Mouse (Mus musculus) liver (tissue): ENCODE data around the gene Cldn10.
"Not testable (repeated sequence)": the region's sequence is repeated elsewhere in the genome, so short reads cannot be mapped to it uniquely, and the experiment has no call there.

Source experiments
- DNase-seq: peaks from one replicate; pipeline ENCODE4 v3.0.0-alpha.2; 2020; ENCODE audit warnings: mixed read lengths

Gene Cldn10

DNA sequence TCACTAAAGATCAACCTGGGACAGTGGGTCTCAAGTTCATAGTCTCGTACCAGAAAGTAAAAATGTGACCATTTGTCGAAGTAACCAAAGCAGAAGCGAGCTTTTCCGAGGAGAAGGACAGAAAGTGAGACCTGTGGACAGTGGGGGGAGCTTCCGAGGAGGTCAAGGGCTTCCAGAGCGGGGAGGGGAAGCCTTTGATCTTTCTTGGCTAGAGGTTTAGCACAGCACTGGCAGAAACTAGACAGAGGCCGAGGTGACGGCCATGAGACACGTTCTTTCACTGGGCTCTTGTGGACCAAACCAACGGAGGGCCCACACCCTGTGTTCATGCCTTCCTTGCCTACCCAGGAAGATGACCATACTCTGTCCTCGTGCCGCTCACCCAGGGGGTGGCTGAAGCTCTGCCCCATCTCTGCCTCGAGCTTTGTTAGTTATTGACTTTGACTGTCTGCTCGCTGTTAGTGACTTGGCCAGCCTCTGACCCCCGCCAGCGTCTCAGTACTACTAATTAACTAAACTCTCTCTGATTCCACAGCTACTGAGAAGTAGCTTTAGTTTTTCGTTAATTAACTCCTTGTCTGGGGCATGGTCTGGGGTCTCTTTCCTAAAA is 4.3 kb upstream of the Cldn10 start:
- no peak for DNase-seq

DNA sequence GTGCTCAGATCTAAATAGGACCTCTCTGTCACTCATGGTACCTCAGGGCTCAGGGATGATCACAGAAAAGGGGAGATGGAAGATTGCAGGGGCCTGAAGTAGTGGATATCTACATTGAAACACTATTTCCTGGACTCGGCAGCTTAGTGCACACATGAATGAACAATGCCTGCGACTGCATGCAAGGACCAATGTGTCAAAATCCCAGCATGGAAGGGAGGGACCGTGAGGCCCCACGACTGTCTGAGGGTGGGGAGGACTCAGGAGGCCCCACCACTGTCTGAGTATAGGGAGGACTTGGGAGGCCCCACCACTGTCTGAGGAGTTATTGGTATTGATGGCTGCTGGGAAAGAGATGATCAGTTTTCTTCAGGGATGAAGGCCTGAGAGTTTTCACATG is 2.5 kb downstream of the Cldn10 start:
- peak; percentile 33 for DNase-seq

DNA sequence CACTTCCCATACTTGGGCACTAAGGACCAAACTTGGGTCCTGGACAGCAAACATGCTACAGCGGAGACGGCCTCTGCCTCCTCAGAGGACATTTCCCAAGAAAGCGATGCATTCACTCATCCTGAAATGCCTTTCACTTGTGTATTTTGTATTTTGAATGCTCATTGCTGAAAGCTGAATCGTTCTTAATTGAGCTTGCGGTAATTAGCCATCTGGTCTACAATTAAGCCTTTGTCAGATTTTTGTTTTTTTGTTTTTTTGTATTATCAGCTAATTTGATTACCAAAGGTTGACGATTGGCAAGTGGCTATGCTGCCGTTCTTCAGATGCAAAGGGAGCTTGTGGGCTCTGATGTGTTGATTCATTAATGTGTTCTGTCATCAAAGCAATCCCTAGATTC is 5.2 kb downstream of the Cldn10 start:
- DNase-seq = no peak

DNA sequence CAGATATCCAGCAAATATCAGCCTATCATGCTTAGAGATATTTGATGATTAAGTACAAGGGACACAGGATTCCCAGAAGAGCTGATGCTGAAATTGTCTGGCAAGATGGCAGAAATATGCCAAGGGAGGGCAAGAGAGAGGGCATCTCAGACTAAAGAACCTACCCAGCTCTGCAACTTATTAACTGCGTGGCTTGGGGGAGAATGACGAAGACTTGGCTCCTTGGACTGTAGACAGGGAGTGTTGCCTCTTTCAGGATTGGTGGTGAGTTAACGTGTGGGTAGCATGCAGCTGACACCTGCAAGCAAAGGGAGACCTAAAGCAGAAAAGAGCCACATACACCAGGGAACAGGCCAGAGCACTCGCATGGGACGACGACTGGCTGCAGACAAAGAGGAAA is 5.7 kb downstream of the Cldn10 start:
- DNase-seq = no peak

DNA sequence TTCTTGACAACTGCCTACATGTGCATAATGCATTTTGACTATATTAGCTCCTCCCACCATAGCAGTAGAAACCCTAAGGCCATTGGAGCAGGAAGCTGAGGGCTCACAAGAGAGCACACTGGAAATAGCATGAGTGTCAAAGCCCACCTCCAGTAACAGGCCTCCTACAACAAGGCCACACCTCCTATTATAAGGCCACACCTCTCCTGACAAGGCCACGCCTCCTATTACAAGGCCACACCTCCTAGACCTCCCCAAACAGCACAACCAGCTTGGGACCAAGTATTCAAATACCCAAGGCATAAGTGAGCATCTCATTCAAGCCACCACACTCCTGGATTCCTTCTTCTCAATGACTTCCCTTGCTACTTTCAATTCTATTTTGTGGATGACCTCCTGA is 6.5 kb downstream of the Cldn10 start:
- peak; percentile 73 for DNase-seq

DNA sequence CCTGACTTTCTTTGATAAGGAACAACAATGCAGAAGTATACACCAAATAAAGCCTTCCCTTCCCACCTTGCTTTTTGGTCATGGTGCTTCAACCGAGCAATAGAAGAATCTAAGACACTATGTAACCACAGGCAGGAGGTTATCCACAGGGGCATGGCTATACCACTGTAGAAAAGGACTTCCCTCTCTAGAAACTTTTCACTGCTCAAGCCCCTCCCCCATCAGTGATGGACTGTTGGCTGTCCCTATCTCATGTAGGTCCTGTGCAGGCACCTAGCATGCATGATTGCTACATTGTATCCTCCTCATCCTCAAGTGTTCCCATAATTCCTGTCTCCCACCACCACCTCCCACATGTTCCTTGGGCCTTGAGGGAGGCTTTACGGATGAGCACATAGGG is 7.2 kb downstream of the Cldn10 start:
- peak; percentile 81 for DNase-seq

DNA sequence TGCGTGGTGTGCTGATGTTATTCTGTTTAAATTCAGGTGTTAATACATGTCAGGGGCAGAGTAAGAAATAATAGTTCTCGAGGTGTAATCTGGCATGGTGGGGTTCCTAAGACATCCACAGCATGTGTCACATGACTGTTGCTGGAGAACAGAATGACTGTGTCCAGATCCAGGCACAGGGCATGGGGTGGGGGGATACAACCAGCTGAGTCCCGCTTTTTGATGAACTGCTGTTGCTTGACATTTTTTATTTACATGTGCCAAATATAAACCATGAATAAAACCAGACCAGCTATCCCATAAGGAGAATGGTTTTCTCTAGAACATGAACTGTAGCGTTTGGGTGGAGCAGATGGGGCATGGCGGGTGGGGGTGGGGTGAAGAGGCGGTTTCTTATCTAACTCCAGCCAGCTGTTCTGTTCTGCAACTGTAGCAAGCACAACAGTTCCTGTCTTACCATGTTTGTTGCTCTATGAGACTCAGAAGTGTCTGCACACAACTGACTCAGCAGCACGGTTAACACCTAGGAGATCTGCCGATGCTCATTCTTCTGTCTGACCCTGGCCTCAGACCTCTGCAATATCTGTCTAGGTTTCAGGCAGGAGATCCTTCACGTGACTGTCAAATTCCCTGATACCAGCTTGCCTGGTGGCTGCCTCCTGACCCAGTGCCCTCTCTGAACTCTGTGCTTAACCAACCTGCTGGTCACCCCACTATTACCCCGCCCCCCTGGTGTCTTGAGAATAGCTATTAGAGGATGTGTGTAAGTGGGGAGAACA is 8.4 kb downstream of the Cldn10 start:
- DNase-seq = peak; percentile 90

DNA sequence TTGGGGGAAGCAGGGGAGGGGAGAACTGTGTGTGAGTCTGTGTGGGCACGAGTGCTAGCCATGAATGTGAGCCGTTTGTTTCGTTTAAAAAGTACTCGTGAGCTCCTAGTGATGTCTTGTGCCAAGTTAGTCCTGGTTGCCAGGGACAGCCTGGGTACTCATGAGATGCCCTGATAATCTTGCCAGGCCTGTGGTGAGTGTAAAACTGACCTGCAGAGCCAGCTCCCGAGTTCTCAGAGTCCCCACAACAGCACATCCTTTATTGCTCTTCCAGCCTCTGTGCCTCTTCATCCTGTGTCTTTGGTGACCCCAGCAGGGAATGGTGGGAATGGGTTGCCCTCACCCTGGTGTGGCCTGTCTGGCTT is 9.0 kb downstream of the Cldn10 start:
- DNase-seq = no peak

DNA sequence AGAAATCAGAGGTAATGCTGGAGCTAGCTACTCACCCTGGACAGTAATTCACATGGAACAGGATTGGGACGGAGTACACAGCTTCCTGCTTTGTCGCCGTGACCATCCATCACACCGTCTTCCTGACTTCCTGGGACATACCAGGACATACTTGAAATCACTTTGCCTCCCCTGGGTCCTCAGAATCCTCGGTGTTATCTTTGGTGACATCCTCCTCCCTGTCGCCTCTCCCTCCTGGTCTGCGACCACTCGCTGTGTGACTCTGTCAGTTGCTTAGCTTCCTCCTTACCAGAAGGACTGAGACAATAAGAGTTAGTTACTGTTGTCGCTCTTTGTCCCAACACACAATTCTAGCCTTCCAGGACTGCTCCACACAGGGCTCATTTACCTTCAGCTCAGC is 9.6 kb downstream of the Cldn10 start:
- DNase-seq = peak; percentile 69

DNA sequence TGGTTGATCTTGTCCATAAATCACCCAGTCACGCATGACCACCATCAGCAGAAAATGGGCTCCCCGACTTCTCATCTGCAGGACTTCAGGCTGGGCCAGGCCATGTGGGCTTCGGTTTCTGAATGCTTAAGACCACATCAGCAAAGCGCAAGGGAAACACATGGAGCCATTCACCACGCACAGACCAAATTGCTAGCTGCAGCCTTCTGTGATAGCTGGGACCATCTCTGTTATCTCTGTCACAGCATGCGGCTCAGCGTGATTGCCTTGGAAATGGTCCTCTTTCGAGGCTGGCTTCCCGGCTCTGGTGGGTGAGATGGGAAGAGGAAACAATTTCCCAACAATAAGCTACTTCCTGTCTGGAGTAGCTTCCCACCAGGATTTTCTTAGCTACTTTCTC is 12.2 kb downstream of the Cldn10 start:
- peak; percentile 74 for DNase-seq

DNA sequence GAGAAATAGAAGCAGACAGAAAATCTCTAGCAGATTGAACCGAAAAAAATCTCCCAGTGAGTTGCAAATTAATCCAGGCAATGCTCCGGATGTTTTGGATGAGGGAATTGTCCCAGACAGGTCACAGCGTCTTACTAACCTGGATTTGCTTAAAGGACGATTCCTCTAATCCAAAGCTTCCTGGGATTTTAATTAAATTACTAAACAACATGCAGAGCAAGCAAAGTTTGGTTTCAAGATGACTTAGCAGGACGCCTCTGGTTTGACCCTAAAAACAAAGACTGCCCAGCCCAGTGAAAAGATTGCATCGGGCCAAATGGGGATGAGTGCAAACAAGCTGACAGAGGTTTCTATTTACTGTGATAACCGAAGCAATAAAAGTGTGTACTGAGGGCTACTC is 16.2 kb downstream of the Cldn10 start:
- DNase-seq = no peak

DNA sequence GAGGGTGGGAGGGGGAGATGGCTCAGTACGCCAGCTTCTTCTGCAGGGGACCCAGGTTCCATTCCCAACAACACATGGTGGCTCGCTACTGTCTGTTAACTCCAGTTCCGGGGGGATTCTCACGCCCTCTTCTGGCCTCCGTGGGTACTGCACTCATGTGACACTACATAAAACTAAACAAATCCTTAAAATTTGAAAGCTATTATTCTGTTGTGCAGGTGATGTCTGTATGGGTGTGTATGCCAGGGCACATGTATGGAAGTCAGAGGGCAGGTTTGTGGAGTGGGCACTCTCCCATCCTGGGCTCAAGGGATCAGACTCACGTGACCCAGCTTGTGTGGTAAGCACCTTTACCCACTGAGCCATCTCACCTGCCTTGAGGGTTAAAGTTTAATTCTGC is 16.6 kb downstream of the Cldn10 start:
- DNase-seq = peak; percentile 71

DNA sequence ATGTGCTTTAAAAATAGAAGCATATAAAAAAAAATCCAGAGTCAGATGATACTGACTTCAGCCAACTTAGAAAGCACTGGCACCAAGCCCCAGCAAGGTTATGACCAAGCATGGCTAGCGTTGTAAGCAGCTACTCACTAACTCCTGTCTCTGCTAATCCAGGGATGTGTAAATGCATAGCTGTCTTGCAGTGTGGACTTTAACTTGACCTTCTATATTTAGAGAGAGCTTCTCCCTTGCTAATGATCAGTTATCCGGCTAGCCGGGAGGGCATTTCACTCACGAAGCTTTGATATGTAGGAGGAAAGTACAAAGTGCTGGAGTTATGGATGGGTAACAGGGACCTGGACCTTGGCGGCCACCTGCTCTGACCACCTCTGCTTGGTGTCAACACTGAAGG is 19.9 kb downstream of the Cldn10 start:
- no peak for DNase-seq

DNA sequence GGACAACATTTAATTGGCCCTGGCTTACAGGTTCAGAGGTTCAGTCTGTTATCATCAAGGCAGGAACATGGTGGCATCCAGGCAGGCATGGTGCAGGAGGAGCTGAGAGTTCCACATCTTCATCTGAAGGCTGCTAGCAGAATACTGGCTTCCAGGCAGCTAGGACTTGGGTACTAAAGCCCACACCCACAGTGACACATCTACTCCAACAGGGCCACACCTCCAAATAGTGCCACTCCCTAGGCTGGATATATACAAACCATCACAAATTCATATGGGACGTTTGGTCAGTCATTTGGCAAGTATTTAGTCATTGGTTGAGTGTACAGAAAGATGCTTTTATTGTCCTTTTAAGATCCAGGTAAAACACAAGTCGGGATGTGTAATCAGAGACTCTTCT is 20.5 kb downstream of the Cldn10 start:
- peak; percentile 55 for DNase-seq

DNA sequence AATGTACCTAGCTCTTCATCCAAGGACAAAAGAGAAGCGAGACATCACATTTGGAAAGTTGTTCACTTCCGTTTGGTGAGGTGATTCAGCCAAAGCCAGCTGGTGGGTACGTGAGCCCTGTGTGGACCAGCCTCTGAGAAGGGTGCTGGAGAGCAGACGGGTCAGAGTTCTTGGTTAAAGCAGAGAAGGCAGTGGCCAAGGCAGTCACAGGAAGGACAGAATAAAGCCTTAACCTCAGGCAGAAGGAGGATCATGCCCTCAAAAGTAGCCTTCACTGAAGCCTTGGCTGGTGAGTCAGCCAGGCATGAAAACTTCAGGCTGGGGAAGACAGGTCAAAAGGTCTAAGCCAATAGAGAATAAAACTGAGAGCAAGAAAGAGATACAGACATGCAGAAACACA is 22.0 kb downstream of the Cldn10 start:
- no peak for DNase-seq

DNA sequence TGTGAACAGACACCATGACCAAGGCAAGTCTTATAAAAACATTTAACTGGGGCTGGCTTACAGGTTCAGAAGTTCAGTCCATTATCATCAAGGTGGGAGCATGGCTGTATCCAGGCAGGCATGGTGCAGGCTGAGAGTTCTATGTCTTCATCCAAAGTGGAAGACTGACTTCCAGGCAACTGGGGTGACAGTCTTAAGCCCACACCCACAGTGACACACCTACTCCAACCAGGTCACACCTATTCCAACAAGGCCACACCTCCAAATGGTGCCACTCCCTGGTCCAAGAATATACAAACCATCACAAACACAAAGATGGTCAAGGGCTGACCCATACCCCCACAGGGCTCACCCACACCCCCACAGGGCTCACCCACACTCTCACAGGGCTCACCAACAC is 23.5 kb downstream of the Cldn10 start:
- DNase-seq = not testable (repeated sequence)

DNA sequence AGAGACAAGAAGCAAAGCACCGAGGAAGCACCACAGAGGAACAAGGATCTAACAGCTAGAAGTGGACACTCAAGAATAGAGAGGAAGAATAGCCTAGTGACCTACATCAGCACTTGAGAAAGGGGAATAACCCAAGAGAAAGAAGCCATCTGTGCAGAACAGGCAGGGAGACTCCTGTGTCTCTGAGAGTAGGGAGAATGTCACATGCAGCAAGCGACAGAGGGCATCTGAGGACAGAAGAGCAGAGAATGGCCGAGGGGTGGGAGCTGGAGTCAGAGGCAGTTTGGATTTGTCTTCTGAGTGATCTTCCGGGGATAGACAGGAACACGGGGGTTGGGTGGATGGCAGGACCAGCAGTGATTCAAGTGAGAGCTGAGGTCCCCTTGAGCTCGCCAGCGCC is 25.4 kb downstream of the Cldn10 start:
- DNase-seq = no peak

DNA sequence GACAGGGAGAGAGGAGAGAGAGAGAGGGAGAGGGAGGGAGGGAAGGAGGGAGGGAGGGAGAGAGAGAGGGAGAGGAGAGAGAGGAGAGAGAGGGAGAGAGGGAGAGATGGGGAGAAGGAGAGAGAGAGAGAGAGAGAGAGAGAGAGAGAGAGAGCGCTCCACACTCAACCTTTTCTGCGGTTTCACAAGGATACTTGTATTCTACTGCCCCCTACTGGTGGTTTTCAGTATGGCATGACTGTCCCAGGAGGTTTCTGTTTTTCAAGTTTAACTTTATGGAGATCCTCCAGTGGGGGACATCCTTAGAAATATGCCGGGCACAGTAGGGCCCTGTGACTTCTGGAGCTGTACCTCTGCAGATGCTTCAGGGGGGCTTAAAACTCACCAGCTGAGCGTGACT is 28.8 kb downstream of the Cldn10 start:
- DNase-seq = peak; percentile 76

DNA sequence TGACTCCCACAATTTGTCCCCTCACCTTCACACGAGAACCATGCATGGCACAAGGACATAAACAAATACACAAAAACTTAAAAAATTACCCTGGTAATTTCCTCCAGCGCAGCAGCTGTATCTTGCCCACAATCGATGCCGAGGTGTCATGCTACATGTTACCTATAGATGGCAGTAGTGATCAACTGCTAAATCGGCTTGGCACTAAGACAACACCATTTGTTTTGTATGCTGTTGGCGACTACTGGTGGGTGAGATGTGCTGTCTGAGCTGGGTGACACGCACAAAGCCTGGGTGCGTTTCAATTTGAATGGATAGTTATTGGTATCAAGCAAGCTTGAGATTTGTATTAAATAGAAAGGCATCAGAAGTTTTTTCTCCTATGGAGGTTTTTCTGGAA is 32.4 kb downstream of the Cldn10 start:
- peak; percentile 50 for DNase-seq

DNA sequence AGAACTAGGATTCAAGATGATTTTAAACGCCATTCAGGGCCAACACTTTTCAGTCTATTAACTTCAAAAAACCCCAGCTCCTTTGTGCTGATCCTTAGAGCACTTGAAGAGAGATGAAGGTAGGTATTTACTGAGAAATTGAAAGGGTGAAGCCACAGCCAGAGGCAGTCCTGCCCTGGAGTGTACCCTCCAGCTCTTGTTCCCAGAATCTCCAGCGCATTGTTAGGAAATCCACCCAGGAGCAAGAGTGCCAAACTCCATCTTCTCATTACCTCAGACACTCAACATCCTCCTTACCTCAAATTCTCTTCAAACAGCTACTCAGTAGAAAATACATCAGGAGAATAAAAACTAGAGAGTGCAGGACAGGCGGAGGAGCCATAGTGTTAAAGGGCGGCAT is 35.1 kb downstream of the Cldn10 start:
- no peak for DNase-seq

DNA sequence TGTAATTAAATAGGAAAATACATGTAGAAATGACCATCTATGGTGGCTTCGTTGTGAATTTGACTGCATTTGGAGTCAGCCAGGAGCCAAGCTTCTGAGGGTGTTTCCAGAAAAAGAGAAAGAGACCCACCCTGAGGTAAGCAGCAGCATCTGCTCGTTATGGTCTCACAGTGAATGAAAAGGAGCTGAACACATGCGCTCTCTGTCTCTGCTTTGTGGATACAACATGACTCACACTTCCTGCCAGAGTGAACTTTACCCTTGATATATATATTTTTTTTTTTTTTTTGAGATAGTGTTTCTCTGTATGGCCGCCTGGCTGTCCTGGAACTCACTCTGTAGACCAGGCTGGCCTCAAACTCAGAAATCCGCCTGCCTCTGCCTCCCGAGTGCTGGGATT is 35.6 kb downstream of the Cldn10 start:
- DNase-seq = no peak

DNA sequence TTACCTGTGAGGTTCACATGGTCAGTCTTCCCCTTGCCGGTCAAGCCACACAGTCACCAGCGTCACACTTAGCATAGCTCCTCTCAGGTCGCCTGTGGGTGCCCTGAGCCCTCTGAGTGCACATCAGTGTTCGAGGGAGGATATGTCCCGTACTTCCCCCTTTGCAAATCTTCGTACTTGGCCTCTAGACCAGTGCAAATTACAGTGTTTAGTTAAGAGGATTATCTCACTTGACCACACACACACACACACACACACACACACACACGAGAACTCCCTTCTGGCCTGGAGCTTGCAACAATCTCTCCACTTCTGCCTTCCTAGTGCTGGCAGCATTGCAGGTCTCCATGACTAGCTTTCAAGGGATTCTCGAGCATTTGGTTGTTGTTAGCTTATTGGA is 38.6 kb downstream of the Cldn10 start:
- no peak for DNase-seq

DNA sequence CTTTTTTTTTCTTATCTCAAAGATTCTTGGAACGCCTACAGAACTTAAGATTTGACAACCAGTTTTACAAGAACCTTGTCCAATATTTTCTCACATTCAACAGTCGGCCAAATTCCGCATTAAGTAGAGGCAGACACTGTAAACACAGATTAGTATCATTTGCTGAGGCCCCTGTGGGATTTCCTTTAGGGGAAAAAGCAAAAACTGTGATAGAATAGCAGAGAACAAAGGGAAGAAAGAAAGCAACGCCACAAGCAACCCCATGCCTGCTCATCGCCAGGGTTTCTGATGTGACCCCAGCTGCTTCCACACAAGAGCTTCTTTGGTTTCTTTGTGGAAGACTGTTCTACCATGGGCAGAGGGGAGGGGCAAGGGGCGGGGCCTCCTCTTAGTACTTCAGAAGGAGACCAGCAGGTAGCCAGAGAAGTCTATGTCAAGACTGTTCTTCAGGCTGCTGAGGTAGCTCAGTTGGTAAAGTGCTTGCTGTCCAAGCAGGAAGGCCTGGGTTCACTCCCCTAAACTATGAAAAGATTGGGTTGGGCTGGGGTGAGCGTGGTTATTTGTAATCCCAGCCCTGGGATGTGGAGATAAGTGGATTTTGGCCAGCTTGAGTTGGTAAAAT is 39.7 kb downstream of the Cldn10 start:
- DNase-seq = no peak

DNA sequence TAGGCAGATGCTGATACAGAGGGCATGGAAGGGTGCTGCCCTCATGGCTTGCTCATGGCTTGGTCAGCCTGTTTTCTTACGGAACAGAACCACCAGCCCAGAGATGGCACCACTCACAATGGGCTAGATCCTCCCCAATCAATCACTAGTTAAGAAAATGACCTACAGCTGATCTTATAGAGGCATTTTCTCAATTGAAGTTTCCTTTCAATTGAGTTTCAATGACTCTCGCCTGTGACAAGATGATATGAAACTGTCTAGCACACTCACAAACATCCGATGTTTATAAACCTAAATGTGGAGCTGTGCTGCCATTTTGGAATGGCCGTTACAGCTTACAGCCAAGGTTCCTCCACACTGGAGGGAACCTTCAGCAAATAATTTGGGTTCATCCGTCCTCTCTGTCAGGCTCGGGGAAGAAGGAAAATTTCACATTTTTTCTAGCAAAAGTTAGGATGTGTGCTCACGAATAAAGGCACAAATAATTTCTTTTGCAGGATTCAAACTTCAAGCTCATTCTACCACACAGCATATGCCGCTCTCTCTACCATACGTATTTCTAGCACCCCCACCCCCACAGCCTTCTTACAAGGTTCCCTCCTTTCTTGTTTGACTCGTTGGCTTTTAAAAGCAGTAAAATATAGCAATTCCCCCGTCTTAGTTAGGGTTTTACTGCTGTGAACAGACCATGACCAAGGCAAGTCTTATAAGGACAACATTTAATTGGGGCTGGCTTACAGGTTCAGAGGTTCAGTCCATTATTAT is 41.8 kb downstream of the Cldn10 start:
- no peak for DNase-seq
